Mouse (Mus musculus) kidney, adult 2 months (tissue): ENCODE results near the gene Prss30.

Source experiments
- CTCF ChIP-seq: fragments of 200-500 bp; conservative IDR thresholded peaks from 2 replicates; pipeline ENCODE4 v1.5.1; 2011; ENCODE audit warnings: low read depth, mild to moderate bottlenecking, control low read depth, low read length, moderate library complexity, mixed read lengths; ENCODE audit not compliant: insufficient read depth, insufficient read length
- POLR2A ChIP-seq: fragments of 200-500 bp; IDR thresholded peaks from one replicate; pipeline ENCODE4 v1.6.1; 2011; ENCODE audit warnings: low read depth, low read length, control low read depth

DNA sequence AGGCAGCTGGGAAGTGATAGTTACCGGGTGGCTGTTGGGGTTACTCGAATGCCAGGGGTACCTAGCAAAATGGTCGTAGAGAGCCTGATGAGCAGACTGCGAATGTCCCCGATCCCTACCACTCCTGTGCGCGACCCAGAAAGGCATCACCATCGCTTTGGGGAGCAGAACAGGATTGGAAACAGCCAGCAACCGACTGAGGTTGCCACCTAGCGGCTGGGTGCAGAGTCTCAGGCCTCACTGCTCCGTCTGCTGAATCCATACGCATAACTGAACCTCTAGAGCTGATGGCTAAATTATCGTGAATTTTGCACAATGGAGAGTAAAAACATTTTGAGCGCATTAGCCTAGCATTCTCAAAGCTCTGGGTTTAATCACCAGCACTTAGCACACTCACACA lies 35.4 kb upstream of the Prss30 start:
- peak; percentile 66 for TF ChIP-seq CTCF
- no peak for TF ChIP-seq POLR2A
